Mouse (Mus musculus) adipocyte (in vitro differentiated cells): ENCODE measurements around the gene Treh.
A peak's percentile ranks its signal among the peaks of the same experiment; 100 is the strongest.

ENCODE experiments used
- DNase-seq: peaks from one replicate; pipeline ENCODE4 v3.0.0-alpha.2; 2016; ENCODE audit warnings: low spot score

Treh gene

GRCm38 (mm10) chr9:44716997-44717821 is 44.2 kb downstream of the Treh start:
- peak; percentile 54 for DNase-seq

- peak; percentile 96 for DNase-seq
Observed at GRCm38 (mm10) chr9:44717822-44718242, 44.8 kb downstream of the Treh start.

GRCm38 (mm10) chr9:44718937-44719631 is 46.1 kb downstream of the Treh start:
- DNase-seq = no peak

- peak; percentile 31 for DNase-seq
Observed at GRCm38 (mm10) chr9:44719632-44720357, 46.8 kb downstream of the Treh start.

- peak; percentile 71 for DNase-seq
Observed at GRCm38 (mm10) chr9:44720358-44721153, 47.5 kb downstream of the Treh start.

- peak; percentile 90 for DNase-seq
Observed at GRCm38 (mm10) chr9:44721154-44721876, 48.3 kb downstream of the Treh start.

GRCm38 (mm10) chr9:44721877-44722186 is 48.8 kb downstream of the Treh start:
- no peak for DNase-seq

GRCm38 (mm10) chr9:44722575-44722974 is 49.5 kb downstream of the Treh start:
- peak; percentile 34 for DNase-seq

GRCm38 (mm10) chr9:44723008-44723407 is 50.0 kb downstream of the Treh start:
- DNase-seq = no peak

- peak; percentile 91 for DNase-seq
Observed at GRCm38 (mm10) chr9:44723521-44724041, 50.5 kb downstream of the Treh start.

GRCm38 (mm10) chr9:44724223-44724622 is 51.2 kb downstream of the Treh start:
- peak; percentile 57 for DNase-seq

GRCm38 (mm10) chr9:44724665-44725064 is 51.6 kb downstream of the Treh start:
- DNase-seq = no peak

GRCm38 (mm10) chr9:44726431-44727146 is 53.6 kb downstream of the Treh start:
- DNase-seq = no peak

- DNase-seq = no peak
Observed at GRCm38 (mm10) chr9:44727441-44727840, 54.4 kb downstream of the Treh start.

- DNase-seq = no peak
Observed at GRCm38 (mm10) chr9:44732130-44732549, 59.1 kb downstream of the Treh start.

GRCm38 (mm10) chr9:44732921-44733530 is 60.0 kb downstream of the Treh start:
- DNase-seq = no peak

- DNase-seq = no peak
Observed at GRCm38 (mm10) chr9:44733671-44734523, 60.9 kb downstream of the Treh start.

GRCm38 (mm10) chr9:44734524-44735494 is 61.8 kb downstream of the Treh start, which contains the start of gene Phldb1:
Phldb1 (minus strand) TSS chr9:44735198.
- DNase-seq = peak; percentile 84
